Mouse (Mus musculus) CD4-positive helper T cell, adult 2 months (primary cell): ENCODE results near the gene Cldn8.

Source experiments
- DNase-seq: peaks from one replicate; pipeline ENCODE4 v3.0.0-alpha.2; 2012; ENCODE audit warnings: low read depth, missing footprints, low spot score

Cldn8 gene

GRCm38 (mm10) chr16:88563045-88563913 lies at the start of gene Cldn8:
TSS of gene Cldn8 (minus strand) at chr16:88563183.
- no peak for DNase-seq

DNA sequence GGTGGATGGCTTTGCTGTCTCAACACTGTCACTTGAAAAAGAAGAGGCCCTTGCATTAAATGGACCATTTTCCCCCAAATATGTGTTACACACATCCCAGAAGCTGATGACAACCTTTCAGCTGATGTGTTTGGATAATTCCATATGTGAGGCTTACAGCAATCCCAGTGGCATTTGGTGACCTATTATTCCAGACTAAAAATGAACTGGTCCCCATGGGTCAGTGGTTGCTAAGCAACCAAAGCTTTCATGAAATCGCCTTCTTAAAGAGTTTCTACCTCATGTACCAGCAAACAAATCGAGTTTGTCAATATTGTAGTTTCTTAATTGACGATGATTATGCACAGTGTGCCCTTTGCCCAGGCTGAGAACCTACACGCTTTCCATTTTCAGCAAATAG lies 49.7 kb upstream of the Cldn8 start:
- no peak for DNase-seq

DNA sequence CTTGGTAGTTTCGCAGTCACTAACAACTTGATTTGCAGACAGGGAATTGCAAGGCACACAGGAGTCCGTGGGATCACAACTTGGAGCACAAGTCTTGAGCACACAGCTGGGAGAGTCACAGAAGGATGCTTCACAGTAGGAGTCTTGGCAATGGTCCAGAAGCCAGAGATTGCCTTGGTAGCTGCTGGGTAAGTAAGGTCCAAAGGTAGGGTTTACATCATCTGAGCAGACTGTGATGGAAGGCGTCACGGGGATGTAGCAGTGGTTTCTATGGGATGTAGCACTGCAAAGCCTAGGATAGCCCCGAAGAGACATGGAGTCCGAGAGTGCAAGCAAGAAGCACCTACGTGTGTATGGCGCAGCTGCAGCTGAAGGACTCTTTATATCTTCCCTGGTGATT lies 48.9 kb upstream of the Cldn8 start, which contains the start of gene Krtap24-1:
TSS of gene Krtap24-1 (minus strand) at position 358 of the 400 bp plus-strand sequence.
- no peak for DNase-seq

DNA sequence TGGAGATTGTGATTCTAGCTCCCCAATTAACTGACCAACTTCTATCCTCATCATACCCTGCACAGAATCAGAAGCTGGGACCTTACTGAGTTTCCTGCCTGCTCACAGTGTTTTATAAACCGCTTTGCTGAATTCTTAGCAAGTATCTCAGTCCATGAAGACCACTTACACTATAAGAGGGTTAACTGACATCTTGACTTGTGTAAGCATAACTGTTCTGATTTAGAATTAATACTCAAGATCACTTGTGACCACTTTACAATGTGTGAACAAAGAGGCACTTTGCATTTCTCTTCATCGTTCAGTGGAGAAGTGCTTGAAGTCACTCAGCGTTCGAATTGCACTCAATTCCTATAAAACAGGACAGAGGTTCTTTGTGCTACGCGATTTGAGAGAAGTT lies 41.6 kb upstream of the Cldn8 start:
- no peak for DNase-seq

GRCm38 (mm10) chr16:88602464-88602863 lies 39.5 kb upstream of the Cldn8 start:
- no peak for DNase-seq

GRCm38 (mm10) chr16:88600303-88600702 lies 37.3 kb upstream of the Cldn8 start:
- no peak for DNase-seq

DNA sequence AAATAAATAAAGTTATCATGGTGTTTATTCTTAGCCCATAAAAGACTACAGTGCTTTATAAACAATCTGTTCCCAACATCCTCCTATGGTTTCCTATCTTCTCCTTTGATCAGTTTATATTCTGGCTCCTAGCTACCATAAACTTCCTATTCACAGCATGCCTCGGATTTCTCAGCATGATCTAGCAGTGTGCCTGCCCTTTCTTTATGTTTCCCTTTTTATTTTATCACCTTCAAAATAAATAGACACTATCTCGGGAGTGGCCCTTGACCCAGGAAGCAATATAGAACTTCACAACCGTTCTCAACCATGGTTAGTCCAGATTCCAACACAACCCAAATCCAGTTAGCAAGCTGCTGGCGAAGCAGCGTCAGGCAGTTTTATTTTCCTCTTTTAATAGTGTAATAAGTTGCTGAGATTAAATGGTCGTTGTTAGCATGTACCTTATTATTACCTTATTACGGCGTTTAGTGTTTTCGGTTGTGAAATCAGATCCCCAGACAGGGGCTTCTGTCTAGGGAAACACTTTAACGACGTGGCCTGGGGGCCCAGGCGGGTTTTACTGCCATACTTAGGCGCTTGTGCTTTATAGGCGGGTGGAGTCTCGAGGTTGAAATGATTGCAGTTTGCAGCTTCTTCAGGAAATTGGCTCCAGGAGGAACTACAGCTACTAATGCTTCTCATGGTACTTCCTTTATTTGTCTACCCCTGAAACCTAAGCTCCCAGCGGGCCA lies 36.7 kb upstream of the Cldn8 start:
- DNase-seq, result no peak

DNA sequence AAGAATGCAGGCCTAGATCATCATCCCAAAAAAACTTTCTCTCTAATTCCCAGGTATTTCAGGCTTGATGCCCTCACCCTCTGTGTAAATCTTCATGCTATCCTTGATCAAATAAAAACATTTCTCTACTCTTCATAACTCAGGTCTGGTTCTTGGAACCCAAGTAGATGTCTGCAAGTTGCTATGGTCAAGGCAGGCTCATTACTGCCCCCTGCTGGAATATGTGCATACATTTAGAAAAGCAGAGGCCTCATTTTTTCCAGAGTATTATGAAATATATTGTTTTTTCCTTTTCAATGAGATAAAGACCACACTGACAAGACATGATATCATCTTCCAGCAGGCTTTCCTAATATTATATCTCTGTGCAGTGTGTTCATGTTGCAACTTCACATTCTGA lies 29.8 kb upstream of the Cldn8 start:
- no peak for DNase-seq

- DNase-seq, result no peak
These were observed 20.4 kb upstream of the Cldn8 start for GRCm38 (mm10) chr16:88583338-88583737.

- no peak for DNase-seq
These were observed 13.1 kb upstream of the Cldn8 start for GRCm38 (mm10) chr16:88575885-88576679.

DNA sequence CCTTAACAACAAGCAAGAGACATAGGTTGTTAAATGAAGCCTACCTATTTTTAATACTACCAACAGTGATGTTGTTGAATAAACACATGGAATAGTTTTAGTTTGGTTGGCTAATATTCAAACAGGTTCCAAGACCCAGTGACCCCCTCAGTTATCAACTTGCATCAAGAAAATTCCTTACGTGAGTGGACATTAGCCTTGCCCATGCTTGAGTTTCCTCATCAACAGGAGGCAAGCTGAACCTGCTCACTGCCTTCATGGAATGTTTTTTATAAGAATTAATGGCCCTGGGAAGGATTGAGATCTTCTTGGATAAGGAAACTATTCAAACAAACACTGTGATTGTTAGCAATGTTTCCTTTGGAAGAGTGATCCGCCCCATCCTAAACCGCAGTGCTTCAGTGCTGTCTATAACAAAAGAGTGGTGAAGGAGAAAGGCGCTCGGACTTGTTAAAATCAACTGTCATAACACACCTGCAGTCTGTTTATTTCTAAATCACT lies 10.0 kb upstream of the Cldn8 start:
- no peak for DNase-seq

DNA sequence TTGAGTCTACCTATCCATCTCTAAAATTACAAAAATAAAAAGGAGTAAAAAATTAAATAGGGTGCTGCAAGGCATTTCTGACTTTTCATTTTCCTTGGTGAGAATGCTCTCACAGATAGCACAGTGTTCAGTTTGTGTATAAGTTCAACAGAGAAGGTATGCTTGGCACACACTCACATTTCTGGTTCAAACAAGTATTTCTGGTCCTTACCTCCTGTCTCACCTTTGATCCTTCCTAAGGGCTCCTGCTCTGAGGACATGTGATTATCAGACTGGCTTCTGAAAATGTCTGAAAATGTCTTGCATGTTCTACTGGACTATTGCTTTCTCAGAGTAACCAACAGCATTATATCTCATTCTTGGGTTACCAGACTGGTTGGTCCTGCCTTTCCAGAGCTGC lies 7.2 kb upstream of the Cldn8 start:
- DNase-seq, result no peak

DNA sequence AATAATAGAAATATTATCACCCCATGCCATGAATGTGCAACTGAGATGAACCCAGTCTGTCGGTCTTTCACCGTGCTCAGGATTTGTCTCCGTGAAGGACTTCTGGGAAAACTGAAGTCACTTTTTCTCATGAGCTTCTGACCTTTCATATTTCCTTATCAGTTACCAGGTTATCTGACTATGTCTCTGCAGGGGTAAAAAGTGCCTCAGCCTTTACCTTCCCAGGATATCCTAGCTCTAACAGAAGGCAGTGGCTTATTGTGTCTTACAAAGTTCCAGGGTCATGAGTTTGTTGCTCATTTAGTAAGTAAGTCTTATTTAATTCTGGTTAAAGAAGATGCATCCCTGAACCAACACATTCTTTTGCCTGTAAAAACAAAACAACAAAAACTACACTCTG lies 6.7 kb upstream of the Cldn8 start:
- DNase-seq, result no peak

DNA sequence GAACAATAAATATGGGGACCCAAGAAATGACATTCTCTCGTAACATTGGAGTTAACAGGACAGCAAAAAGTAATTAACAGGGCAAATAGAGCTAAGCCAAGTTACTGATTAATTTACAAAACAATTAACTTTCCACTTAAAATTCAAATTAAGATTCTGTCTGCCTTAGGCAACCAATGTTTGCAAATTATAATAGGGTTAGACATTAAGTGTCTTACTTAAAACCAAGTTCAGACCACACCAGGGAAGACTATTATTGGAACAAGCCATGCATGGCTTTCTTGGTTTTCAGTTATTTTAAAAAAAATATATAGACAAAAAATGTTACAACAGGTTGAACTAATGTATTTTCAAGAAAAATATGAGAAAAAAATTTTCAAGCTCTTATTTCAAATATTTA lies 6.1 kb upstream of the Cldn8 start:
- no peak for DNase-seq

- no peak for DNase-seq
These were observed 1.3 kb downstream of the Cldn8 start for GRCm38 (mm10) chr16:88561617-88562164.

DNA sequence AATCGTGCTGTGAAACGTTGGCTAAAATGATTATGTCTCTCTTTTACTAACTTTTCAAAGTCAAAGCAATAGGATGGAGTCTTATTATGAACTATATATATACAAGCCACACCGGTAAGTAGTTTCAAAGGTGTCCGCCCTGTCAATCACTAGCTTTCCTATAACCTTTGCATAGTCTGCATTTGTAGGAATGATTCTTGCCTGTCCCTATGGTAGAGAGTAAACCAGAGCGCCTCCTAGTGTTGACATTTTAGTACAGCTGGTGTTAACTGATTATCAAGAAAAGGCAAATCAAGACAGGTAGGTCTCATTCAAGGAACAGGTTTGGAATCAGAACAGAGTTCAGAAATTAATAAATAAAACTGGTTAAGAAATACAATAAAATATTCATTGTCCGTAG lies 20.5 kb downstream of the Cldn8 start:
- no peak for DNase-seq

- no peak for DNase-seq
These were observed 23.0 kb downstream of the Cldn8 start for GRCm38 (mm10) chr16:88539841-88540487.

GRCm38 (mm10) chr16:88511348-88511747 lies 51.6 kb downstream of the Cldn8 start:
- no peak for DNase-seq
